Mouse (Mus musculus): ENCODE data around the gene Calml4.

Gene Calml4

DNA sequence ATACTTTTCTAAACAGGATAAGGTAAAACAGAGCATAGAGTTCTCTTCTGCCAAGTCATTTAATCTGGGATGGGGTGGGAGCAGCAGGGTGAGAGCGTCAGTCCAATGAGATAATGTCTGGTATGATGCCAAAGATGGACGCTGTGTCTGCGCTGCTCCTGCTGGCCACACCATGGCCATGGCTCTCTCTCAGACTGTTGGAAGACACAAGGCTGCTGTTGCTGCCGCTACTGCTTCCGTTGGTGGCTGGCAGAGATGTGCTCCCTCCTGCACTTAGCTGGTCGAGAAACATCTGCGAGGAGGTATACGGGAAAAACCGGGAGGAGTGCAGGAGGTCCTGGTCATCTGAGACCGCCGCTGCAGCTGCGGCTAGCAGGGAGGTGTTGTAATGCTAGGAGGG lies 24.0 kb downstream of the Calml4 start:
- DNase-seq (ENCODE audit: inconsistent age in 2 of 2, low spot score in 1 of 2) = peak in 1 of 2 experiments; percentile 46

DNA sequence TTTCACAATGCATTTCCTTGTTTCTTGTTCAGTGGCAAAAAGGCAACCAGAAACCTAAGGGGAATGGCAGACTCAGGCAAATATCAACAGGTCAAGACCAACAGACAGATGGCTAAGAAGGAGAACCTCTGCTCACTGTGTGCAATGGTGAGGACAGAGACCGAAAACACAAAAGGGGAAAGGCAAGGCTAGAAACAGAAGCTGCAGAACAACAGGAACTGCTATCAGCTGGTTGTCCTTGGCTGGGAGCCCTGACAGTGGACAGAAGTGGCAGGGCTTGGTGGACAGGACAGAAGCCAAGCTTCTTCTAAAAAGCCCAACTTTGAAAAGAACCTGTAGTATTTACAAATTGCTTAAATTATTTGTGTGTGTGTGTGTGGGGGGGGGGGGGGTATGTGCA lies 36.6 kb downstream of the Calml4 start:
- DNase-seq (ENCODE audit: inconsistent age in 2 of 2, low spot score in 1 of 2) = peak; percentile 57 to 66

DNA sequence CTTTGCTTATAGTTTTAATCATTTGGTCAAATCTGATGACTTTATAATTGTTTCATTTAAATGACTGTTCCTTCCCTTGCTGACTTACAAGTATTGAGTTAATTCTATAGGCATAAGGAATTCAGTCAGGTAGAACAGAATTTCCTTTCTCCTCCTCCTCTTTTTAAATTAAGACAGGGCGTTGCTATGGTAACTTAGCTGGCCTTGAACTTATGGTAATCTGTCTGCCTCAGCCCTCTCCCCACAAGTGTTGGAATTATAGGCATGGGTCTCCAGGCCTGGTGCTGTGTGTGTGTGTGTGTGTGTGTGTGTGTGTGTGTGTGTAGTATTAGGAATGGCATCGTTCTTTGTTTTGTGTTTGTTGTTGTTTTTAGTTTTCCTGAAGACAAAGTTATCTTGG lies 43.9 kb downstream of the Calml4 start:
- no peak for DNase-seq (ENCODE audit: inconsistent age in 2 of 2, low spot score in 1 of 2)

DNA sequence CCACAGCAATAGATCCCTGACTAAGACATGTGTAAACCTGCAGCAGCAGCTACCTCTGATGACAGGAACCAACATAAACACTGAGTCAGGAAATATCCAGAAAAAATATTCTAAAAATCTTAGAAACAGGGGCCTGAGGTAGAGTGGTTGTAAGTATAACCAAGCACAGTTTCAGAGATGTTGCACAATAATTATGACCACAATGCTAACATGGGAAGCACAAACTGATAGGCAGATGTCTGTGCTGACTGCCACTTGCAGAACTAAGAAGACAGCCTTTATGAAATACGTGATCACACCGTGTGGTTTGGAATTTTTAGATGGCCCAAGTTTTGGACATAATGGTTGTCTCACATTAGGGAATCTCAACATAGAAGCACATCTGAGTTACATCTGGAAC lies 46.0 kb downstream of the Calml4 start:
- no peak for DNase-seq (ENCODE audit: inconsistent age in 2 of 2, low spot score in 1 of 2)

DNA sequence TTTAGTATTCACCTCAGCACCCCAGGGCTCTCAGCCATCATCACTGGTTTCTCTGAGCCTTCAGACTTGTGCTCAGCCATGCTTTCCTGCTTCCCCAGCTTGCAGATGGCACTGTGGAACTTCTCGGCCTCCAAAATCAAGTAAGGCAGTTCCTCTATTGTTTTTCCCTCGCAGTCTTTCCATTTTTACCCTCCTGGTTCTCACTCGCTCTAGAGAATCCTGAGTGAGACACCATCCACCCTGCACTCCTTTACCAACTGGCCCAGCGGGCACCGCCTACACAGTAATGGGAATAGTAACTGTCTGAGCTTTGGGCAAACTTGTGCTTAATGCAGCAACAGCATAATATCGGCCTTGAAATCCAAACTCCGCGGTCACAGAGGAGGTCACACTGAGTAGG lies 47.2 kb downstream of the Calml4 start:
- DNase-seq (ENCODE audit: inconsistent age in 2 of 2, low spot score in 1 of 2) = peak; percentile 21 to 54

DNA sequence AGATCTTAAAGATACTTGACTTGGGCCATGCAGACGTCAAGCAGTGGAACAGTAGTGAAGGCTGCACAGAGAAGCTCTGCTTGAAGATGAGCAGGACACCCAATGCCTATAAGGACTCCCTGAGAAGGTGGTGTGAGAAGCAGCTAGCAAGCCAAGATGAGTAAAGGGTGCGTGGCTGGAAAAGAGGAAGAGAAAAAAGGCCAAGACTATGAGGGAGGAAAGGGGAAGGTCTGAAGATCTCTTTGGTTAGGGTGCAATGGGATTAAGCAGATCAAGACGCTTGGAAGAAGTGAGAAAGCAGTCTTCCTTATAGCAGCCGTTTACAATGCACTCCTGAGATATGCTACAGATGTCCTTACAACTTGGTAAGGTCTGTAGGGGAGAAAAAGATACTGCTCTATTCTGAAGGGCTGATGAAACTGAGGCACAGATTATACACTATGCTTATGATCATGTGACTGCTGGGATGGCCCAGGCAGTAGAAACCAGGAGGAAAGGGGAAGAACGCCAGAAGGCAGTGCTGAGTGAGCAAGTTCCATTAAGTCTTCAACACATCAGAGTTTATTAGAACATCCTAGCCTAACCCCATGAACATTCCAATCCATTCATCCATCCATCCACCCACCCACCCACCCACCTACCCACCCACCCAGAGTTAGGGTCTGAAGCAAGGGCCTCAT lies 55.6 kb downstream of the Calml4 start:
- no peak for DNase-seq (ENCODE audit: inconsistent age in 2 of 2, low spot score in 1 of 2)

DNA sequence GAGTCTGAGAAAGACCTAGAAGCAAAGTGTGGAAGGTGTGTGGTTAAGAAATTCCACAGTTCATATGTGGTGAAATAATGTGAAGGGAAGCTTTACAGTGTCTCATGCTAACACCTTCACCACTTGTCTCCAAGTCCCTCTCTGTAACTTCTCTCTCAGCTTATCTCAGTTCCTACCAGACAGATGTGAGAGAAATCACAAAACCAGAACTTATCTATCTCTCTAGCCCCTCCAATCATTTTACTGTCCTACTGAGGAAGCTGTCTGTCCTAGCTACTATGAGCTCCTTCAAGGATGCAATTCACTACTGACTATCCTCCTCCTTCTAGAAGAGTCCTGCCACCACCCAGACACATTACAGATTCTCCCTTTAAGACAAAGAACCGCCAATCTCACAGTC lies 59.2 kb downstream of the Calml4 start:
- DNase-seq (ENCODE audit: inconsistent age in 2 of 2, low spot score in 1 of 2) = no peak

DNA sequence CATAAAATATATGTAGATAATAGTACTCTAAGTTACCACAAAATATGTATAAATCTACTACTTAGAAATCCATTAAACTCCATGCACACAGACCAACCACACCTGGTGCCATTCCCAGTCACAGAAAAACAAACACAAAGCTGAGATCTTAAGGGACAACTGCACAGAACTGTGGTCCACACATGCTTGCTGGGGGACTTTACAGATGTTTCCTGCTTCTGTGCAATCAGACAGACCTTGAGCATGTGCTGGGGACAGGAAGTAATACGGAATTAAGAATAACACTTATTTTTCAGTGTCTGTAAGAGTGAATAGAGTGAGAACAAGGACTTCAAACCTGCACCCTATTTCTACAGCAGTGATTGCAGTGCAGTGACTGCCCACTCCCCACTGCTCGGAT lies 63.0 kb downstream of the Calml4 start:
- no peak for DNase-seq (ENCODE audit: inconsistent age in 2 of 2, low spot score in 1 of 2)

DNA sequence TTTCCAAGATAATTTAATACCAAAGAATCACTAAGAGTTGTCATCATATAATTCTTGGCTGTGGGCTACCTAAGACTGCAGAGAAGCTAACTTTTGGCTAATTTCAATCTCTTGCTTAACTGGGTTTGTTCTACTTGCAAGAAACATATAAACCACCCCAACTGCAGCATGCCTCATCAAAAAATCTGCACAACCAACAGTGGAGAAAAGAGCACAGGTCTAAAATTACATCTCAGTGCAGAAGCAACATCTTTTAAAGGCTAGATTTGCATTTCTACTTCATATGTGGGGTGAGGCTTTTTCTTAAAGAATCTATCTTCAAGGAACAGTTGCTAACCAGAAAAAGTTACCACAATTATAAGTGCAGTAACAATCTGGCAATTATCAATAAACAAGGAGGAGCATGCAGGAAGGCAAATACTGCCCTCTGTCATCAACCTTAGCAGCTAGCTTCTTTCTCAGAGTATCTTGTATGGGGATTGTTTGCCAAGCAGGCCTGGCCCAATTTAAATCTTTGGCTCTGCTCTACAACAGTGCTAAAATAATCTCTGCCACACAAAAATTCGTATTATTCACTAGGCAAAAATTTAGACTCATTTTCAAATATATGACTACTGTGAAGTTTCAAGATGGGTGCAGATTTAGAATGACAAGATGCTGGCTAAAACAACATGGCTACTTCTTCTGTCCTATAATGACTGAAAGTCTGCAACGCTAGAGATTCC lies 67.2 kb downstream of the Calml4 start:
- DNase-seq (ENCODE audit: inconsistent age in 2 of 2, low spot score in 1 of 2) = no peak

Measured in adrenal gland, adult (tissue).